Mouse (Mus musculus) CH12.LX (cell line): ENCODE measurements around the gene Gcdh. TPM values are rescaled to one million over a fixed set of nuclear protein-coding genes. Genes with fewer than 3 reads are reported as not detected.

Experiments used
- DNase-seq: peaks from one replicate; pipeline ENCODE4 v3.0.0-alpha.2; 2013; ENCODE audit errors: extremely low read depth
- H3K27ac ChIP-seq: 2 replicates; pipeline ENCODE4 v1.5.1; 2012; ENCODE audit warnings: low read depth, mild to moderate bottlenecking, control low read depth, moderate library complexity; ENCODE audit not compliant: insufficient read depth
- H3K27me3 ChIP-seq: replicated peaks from 2 replicates; pipeline ENCODE3; 2012; ENCODE audit warnings: inconsistent platforms
- H3K36me3 ChIP-seq, 2 experiments: replicated peaks in 1 of 2; 2 replicates each; pipeline versions ENCODE3 to v1.6.1; 2012; ENCODE audit warnings: inconsistent platforms in 1 of 2, low read length in 1 of 2, mild to moderate bottlenecking in 1 of 2, mixed read lengths in 1 of 2, moderate library complexity in 1 of 2; ENCODE audit not compliant: control insufficient read depth in 1 of 2, insufficient read depth in 1 of 2
- H3K4me1 ChIP-seq, 2 experiments: 2 replicates each; pipeline ENCODE4 v1.6.1; 2012; ENCODE audit warnings: inconsistent platforms in 1 of 2, moderate library complexity in 1 of 2; ENCODE audit not compliant: insufficient read depth in 2 of 2, control insufficient read depth in 1 of 2
- H3K4me2 ChIP-seq: 2 replicates; pipeline ENCODE4 v1.6.1; 2012; ENCODE audit warnings: low read depth, mild to moderate bottlenecking, control low read depth; ENCODE audit not compliant: poor library complexity, insufficient read depth, severe bottlenecking
- H3K4me3 ChIP-seq, 3 experiments: fragments of 150-350 bp in 1 of 3; sonication (generic) in 1 of 3; replicated peaks in 1 of 3; 2 replicates each; pipeline versions ENCODE3 to v1.5.1; 2011 to 2012; ENCODE audit warnings: low read depth in 2 of 3, low read length in 2 of 3, mild to moderate bottlenecking in 2 of 3, moderate library complexity in 2 of 3, control low read depth in 1 of 3, improper control_type of control experiment in 1 of 3, inconsistent platforms in 1 of 3, mixed read lengths in 1 of 3; ENCODE audit not compliant: poor library complexity in 1 of 3
- H3K79me2 ChIP-seq: replicated peaks from 2 replicates; pipeline ENCODE4 v1.6.1; 2012; ENCODE audit warnings: mild to moderate bottlenecking, moderate library complexity; ENCODE audit not compliant: control insufficient read depth, poor library complexity, insufficient read depth, severe bottlenecking; ENCODE audit errors: extremely low read depth
- H3K9ac ChIP-seq: 2 replicates; pipeline ENCODE4 v1.6.1; 2012; ENCODE audit warnings: low read depth, mild to moderate bottlenecking, control low read depth, moderate library complexity; ENCODE audit not compliant: insufficient read depth
- H3K9me3 ChIP-seq: replicated peaks from 2 replicates; pipeline ENCODE3; 2012; ENCODE audit warnings: low read length, inconsistent platforms, mixed read lengths
- CHD1 ChIP-seq: IDR thresholded peaks from 2 replicates; pipeline ENCODE4 v1.6.1; 2012; ENCODE audit warnings: low read depth, low read length, improper control_type of control experiment, inconsistent platforms
- CHD2 ChIP-seq: IDR thresholded peaks from 2 replicates; pipeline ENCODE4 v1.6.1; 2011; ENCODE audit warnings: low read length, improper control_type of control experiment
- E2F4 ChIP-seq: IDR thresholded peaks from 2 replicates; pipeline ENCODE4 v1.6.1; 2011; ENCODE audit warnings: low read depth, low read length, improper control_type of control experiment; ENCODE audit not compliant: insufficient replicate concordance
- ELF1 ChIP-seq: IDR thresholded peaks from 2 replicates; pipeline ENCODE4 v1.6.1; 2014; ENCODE audit warnings: low read depth, mild to moderate bottlenecking, inconsistent platforms, low read length, improper control_type of control experiment
- EP300 ChIP-seq: IDR thresholded peaks from 2 replicates; pipeline ENCODE4 v1.6.1; 2011; ENCODE audit warnings: low read length, improper control_type of control experiment
- HCFC1 ChIP-seq: IDR thresholded peaks from 2 replicates; pipeline ENCODE4 v1.6.1; 2012; ENCODE audit warnings: low read depth, mild to moderate bottlenecking, inconsistent platforms, low read length, improper control_type of control experiment
- JUN ChIP-seq: IDR thresholded peaks from 2 replicates; pipeline ENCODE4 v1.6.1; 2011; ENCODE audit warnings: low read depth, mild to moderate bottlenecking, low read length, improper control_type of control experiment, moderate library complexity; ENCODE audit not compliant: insufficient read depth
- JUND ChIP-seq: conservative IDR thresholded peaks from 2 replicates; pipeline ENCODE4 v1.6.1; 2011; ENCODE audit warnings: low read depth, low read length, improper control_type of control experiment
- KAT2A ChIP-seq: IDR thresholded peaks from 2 replicates; pipeline ENCODE4 v1.6.1; 2012; ENCODE audit warnings: low read length, improper control_type of control experiment, inconsistent platforms; ENCODE audit not compliant: insufficient replicate concordance
- MXI1 ChIP-seq: IDR thresholded peaks from 2 replicates; pipeline ENCODE4 v1.6.1; 2011; ENCODE audit warnings: mild to moderate bottlenecking, low read depth, low read length, improper control_type of control experiment
- NELFE ChIP-seq: IDR thresholded peaks from 2 replicates; pipeline ENCODE4 v1.6.1; 2011; ENCODE audit warnings: low read depth, low read length, improper control_type of control experiment
- NRF1 ChIP-seq: IDR thresholded peaks from 2 replicates; pipeline ENCODE4 v1.6.1; 2014; ENCODE audit warnings: low read depth, mild to moderate bottlenecking, inconsistent platforms, low read length, improper control_type of control experiment, moderate library complexity
- POLR2AphosphoS2 ChIP-seq: IDR thresholded peaks from 2 replicates; pipeline ENCODE4 v1.6.1; 2011; ENCODE audit warnings: low read depth, low read length, improper control_type of control experiment
- RCOR1 ChIP-seq: conservative IDR thresholded peaks from 2 replicates; pipeline ENCODE4 v1.6.1; 2012; ENCODE audit warnings: low read depth, mild to moderate bottlenecking, inconsistent platforms, low read length, improper control_type of control experiment
- SIN3A ChIP-seq: IDR thresholded peaks from 2 replicates; pipeline ENCODE4 v1.6.1; 2012; ENCODE audit warnings: low read length, improper control_type of control experiment, inconsistent platforms
- SMC3 ChIP-seq: IDR thresholded peaks from 2 replicates; pipeline ENCODE4 v1.6.1; 2011; ENCODE audit warnings: low read depth, low read length, improper control_type of control experiment
- TBP ChIP-seq: conservative IDR thresholded peaks from 2 replicates; pipeline ENCODE4 v1.6.1; 2011; ENCODE audit warnings: low read depth, low read length, improper control_type of control experiment
- TCF12 ChIP-seq: IDR thresholded peaks from 2 replicates; pipeline ENCODE4 v1.6.1; 2014; ENCODE audit warnings: low read depth, mild to moderate bottlenecking, inconsistent platforms, low read length, improper control_type of control experiment
- USF2 ChIP-seq: conservative IDR thresholded peaks from 2 replicates; pipeline ENCODE4 v1.6.1; 2011; ENCODE audit warnings: low read depth, low read length, improper control_type of control experiment
- ZC3H11A ChIP-seq: IDR thresholded peaks from 2 replicates; pipeline ENCODE4 v1.6.1; 2012; ENCODE audit warnings: low read depth, mild to moderate bottlenecking, inconsistent platforms, low read length, improper control_type of control experiment
- ZMIZ1 ChIP-seq: IDR thresholded peaks from 2 replicates; pipeline ENCODE4 v1.6.1; 2012; ENCODE audit warnings: low read depth, mild to moderate bottlenecking, inconsistent platforms, low read length, improper control_type of control experiment
- ZNF384 ChIP-seq: IDR thresholded peaks from 2 replicates; pipeline ENCODE4 v1.6.1; 2012; ENCODE audit warnings: low read depth, low read length, improper control_type of control experiment, inconsistent platforms
- dilution Hi-C: fragments of 300-500 bp; cut with MboI; formaldehyde crosslinking; loops from 2 replicates; pipeline ENCODE4 v1.14.3; 2020; ENCODE audit warnings: low sequenced_read_pairs; ENCODE audit not compliant: extremely low pct_unique_long_range_greater_than_20kb, extremely low pct_ligation_motif_present
- in situ Hi-C: fragments of 300-500 bp; cut with MboI; formaldehyde crosslinking; loops from 3 replicates; pipeline ENCODE4 v1.14.3; 2019; ENCODE audit warnings: low sequenced_read_pairs, low pct_ligation_motif_present, low pct_unique_long_range_greater_than_20kb, mixed read lengths
- polyA plus RNA-seq: library from polyadenylated mRNA; unstranded; fragments of >175 nt; gene quantifications from 2 replicates; pipeline ENCODE4 v1.2.1, GENCODE M21; 2012; ENCODE audit warnings: low read depth; ENCODE audit not compliant: insufficient read length
- total RNA-seq, 2 experiments: library from RNA; depleted of rRNA; stranded (reverse); fragments of 300-350 nt in 1 of 2; fragments of >200 nt in 1 of 2; gene quantifications; 2 replicates each; pipeline ENCODE4 v1.2.3; 2012 to 2014

The Gcdh gene
- total and polyA plus RNA-seq, 3 experiments: 13.7 to 26.2 (median 16.4) TPM

DNA sequence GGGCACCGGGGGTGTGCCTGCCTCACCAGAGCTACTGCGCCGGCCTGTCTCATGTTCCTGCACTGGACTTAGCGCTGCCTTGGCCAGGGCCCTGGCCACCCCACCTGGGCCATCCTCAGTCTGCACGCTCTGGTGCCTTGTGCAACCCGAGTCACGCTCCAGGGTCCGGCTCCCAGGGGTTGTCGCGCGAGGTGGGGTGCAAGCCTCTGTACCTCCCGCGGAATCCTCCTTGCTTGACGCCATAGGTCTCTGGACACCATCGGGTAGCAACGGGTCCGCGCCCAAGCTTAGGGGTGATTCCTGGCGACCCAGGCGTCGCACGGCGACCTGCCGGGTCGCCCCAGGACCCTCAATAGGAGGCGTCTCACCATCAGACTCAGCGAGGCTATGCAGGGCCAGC lies 18.7 kb upstream of the Gcdh start:
- H3K9ac ChIP-seq: no peak overlapping the region
- DNase-seq: no peak
- in situ Hi-C loops: no loop called here
- H3K27me3 ChIP-seq: no peaks in the 10 kb centered on the region
- H3K36me3 ChIP-seq: peaks cover 12 to 58% of the 10 kb centered on the region in 2 experiments
- H3K4me2 ChIP-seq: no peak overlapping the region
- H3K79me2 ChIP-seq: no peaks in the 10 kb centered on the region
- TF ChIP-seq POLR2AphosphoS2 (no peak), EP300 (no peak), TBP (no peak), RCOR1 (no peak)
- TF ChIP-seq, all 38 proteins: peak for 0
- dilution Hi-C loops: no loop called here
- Histone ChIP-seq H3K27ac (no peak overlapping the region), H3K4me3 (no peak overlapping the region), H3K4me1 (peaks cover 8 to 15% of the 10 kb centered on the region in 2 experiments), H3K9me3 (peaks cover 13% of the 10 kb centered on the region)

DNA sequence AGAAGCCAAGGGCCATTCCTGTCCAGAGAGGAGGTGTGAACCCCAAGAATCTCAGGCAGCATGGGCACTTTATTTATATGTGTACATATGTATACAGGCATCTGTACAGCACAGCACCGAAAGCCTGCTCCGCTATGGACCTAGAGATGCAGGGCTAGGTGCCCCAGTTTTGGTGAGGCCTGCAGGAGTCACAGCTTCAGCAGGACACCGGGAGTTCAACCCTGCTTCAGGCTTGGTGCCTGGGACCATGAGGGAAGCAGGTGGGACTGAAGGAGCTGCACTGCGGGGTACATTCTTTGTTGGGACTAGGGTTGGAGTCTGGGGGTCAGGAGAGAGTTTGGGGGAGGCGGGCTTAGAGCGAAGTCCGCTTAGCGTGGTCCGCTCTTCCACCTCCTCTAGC lies 18.1 kb upstream of the Gcdh start:
- Histone ChIP-seq H3K27ac (no peak overlapping the region), H3K79me2 (no peaks in the 10 kb centered on the region), H3K9ac (no peak overlapping the region), H3K27me3 (no peaks in the 10 kb centered on the region), H3K36me3 (peaks cover 12 to 57% of the 10 kb centered on the region in 2 experiments), H3K4me1 (peaks cover 8 to 15% of the 10 kb centered on the region in 2 experiments), H3K9me3 (peaks cover 13% of the 10 kb centered on the region), H3K4me3 (no peak overlapping the region), H3K4me2 (no peak overlapping the region)
- TF ChIP-seq CHD1: no peak
- no peak for TF ChIP-seq NRF1
- no peak for TF ChIP-seq ZC3H11A
- TF ChIP-seq POLR2AphosphoS2: no peak
- TF ChIP-seq TCF12: no peak
- no peak for TF ChIP-seq JUND
- TF ChIP-seq SMC3: no peak
- TF ChIP-seq ZNF384: no peak
- no peak for TF ChIP-seq NELFE
- no peak for TF ChIP-seq RCOR1
- TF ChIP-seq HCFC1: no peak
- TF ChIP-seq ELF1: no peak
- dilution Hi-C loops (no loop called here), in situ Hi-C loops (no loop called here)
- no peak for DNase-seq

DNA sequence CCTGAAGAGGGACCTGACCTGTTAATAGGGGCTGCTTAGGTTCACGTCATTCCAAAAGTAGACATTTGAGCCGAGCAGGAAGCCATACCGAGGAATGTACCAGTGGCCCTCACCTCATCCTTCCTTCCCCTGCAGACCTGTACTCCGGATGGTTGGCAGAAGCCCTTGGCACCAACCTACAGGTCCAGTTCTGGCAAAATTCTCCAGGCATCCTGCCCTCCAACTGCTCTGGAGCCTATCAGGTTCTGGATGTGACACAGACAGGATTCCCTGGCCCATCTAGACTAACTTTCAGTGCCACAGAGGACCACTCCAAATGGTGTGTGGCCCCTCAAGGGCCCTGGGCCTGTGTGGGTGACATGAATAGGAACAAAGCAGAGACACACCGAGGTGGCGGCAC lies 16.8 kb upstream of the Gcdh start:
- peaks cover 13% of the 10 kb centered on the region for H3K9me3 ChIP-seq
- H3K4me1 ChIP-seq: peaks cover 8 to 15% of the 10 kb centered on the region in 2 experiments
- no peak overlapping the region for H3K4me2 ChIP-seq
- no peak overlapping the region for H3K4me3 ChIP-seq
- H3K9ac ChIP-seq: no peak overlapping the region
- H3K27me3 ChIP-seq: peaks cover 1% of the 10 kb centered on the region
- in situ Hi-C loops (no loop called here), dilution Hi-C loops (no loop called here)
- H3K36me3 ChIP-seq: peaks cover 12 to 50% of the 10 kb centered on the region in 2 experiments
- no peak for TF ChIP-seq CHD2
- TF ChIP-seq KAT2A: no peak
- TF ChIP-seq MXI1: no peak
- TF ChIP-seq CHD1: no peak
- no peak for TF ChIP-seq ELF1
- TF ChIP-seq NRF1: no peak
- no peak for TF ChIP-seq JUND
- no peak for TF ChIP-seq POLR2AphosphoS2
- no peak for TF ChIP-seq ZMIZ1
- no peak for TF ChIP-seq E2F4
- TF ChIP-seq TBP: no peak
- no peak for TF ChIP-seq JUN
- TF ChIP-seq ZNF384: no peak
- no peak for TF ChIP-seq USF2
- no peak for TF ChIP-seq ZC3H11A
- no peak for TF ChIP-seq SIN3A
- no peak overlapping the region for H3K27ac ChIP-seq
- H3K79me2 ChIP-seq: no peaks in the 10 kb centered on the region
- DNase-seq: no peak
